Mouse (Mus musculus) cerebellum, adult (tissue): ENCODE data around the gene Klk14.
A peak's percentile ranks its signal among the peaks of the same experiment; 100 is the strongest.
"Not testable (repeated sequence)": the region's sequence is repeated elsewhere in the genome, so short reads cannot be mapped to it uniquely, and the experiment has no call there.

ENCODE experiments used
- ATAC-seq: cut with Nextera tagmentation; 2 replicates; pipeline ENCODE4 v1.9.2; 2017; ENCODE audit warnings: mild to moderate bottlenecking, moderate library complexity, mixed read lengths; ENCODE audit not compliant: insufficient number of reproducible peaks, low FRiP score, low TSS enrichment

Gene Klk14

GRCm38 (mm10) chr7:43690118-43690517 lies at the start of gene Klk14:
Gene Klk14 (plus strand): TSS chr7:43690418.
- ATAC-seq, result no peak

GRCm38 (mm10) chr7:43642587-43642986 lies 47.6 kb upstream of the Klk14 start:
- ATAC-seq, result no peak

GRCm38 (mm10) chr7:43643046-43643652 lies 47.1 kb upstream of the Klk14 start:
- no peak for ATAC-seq

- ATAC-seq, result no peak
These were observed 37.5 kb upstream of the Klk14 start for GRCm38 (mm10) chr7:43652683-43653082.

- no peak for ATAC-seq
These were observed 35.7 kb upstream of the Klk14 start for GRCm38 (mm10) chr7:43654519-43654918.

- no peak for ATAC-seq
These were observed 34.0 kb upstream of the Klk14 start for GRCm38 (mm10) chr7:43656232-43656631.

GRCm38 (mm10) chr7:43660002-43660401 lies 30.2 kb upstream of the Klk14 start, which contains the start of gene Siglece:
Gene Siglece (minus strand): TSS chr7:43660161.
- no peak for ATAC-seq

- ATAC-seq, result no peak
These were observed 27.4 kb upstream of the Klk14 start for GRCm38 (mm10) chr7:43662804-43663203.

GRCm38 (mm10) chr7:43667221-43667620 lies 23.0 kb upstream of the Klk14 start:
- ATAC-seq, result not testable (repeated sequence)

- no peak for ATAC-seq
These were observed 21.6 kb upstream of the Klk14 start for GRCm38 (mm10) chr7:43668582-43668981.

GRCm38 (mm10) chr7:43671064-43671808 lies 19.0 kb upstream of the Klk14 start:
- 0 out of 2 replicates have a peak, but pooled peaks have one; percentile 5 for ATAC-seq

- peak; percentile 97 for ATAC-seq
These were observed 18.2 kb upstream of the Klk14 start, which contains the start of gene Ctu1 for GRCm38 (mm10) chr7:43671809-43672580. Gene Ctu1 (plus strand): TSS chr7:43672016.

- ATAC-seq, result no peak
These were observed 17.5 kb upstream of the Klk14 start for GRCm38 (mm10) chr7:43672581-43673260.

- no peak for ATAC-seq
These were observed 15.1 kb upstream of the Klk14 start for GRCm38 (mm10) chr7:43675091-43675490.

GRCm38 (mm10) chr7:43678517-43678916 lies 11.7 kb upstream of the Klk14 start:
- no peak for ATAC-seq

GRCm38 (mm10) chr7:43680960-43681359 lies 9.3 kb upstream of the Klk14 start:
- ATAC-seq, result no peak

- not testable (repeated sequence) for ATAC-seq
These were observed 7.7 kb upstream of the Klk14 start for GRCm38 (mm10) chr7:43682511-43682910.

GRCm38 (mm10) chr7:43685088-43685487 lies 5.1 kb upstream of the Klk14 start:
- ATAC-seq, result no peak

- no peak for ATAC-seq
These were observed 19.8 kb downstream of the Klk14 start for GRCm38 (mm10) chr7:43710031-43710430.

- no peak for ATAC-seq
These were observed 22.0 kb downstream of the Klk14 start, which contains the start of gene Klk13 for GRCm38 (mm10) chr7:43712267-43712666. Gene Klk13 (plus strand): TSS chr7:43712567.
